Mouse (Mus musculus): ENCODE results near the gene Narfl.

Gene Narfl

GRCm38 (mm10) chr17:25765886-25766285 is 7.7 kb upstream of the Narfl start:
- no peak for DNase-seq

- DNase-seq = no peak
Observed at GRCm38 (mm10) chr17:25769331-25769730, 4.2 kb upstream of the Narfl start.

DNA sequence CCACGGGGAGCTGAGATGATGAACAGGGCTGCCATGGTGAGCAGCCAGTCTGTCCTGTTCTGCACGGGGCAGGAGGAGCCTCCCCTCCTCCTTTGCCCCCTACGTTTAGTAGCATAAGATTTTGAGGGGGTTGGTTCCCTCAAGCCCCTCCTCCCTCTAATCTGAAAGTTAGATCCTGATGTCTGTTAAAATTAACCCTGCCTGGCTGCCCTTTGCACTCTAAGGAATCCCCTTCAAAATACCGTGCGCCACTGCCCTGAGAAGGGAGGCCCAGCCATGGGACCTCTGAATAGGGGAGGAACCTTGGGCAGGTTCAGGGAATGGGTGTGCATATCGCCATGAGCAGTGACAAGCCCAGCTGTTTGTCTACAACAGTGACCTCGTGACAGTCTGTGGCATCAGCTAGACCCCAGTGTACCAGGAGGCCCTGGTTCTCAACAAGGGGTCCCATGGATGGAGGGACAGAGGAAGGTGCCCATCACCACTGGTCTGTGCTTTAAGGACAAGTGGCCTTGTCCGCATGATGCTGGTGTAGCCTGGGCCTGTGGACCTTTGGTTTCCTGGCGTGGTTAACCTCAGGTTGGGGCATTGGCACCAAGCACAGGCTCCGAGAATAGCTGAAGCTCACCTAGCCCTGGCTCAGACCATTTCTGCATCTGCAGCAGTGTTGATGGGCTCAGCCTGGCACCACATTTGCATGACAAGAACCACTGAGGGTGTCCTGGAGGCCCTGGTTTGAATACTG is 1.9 kb downstream of the Narfl start:
- DNase-seq = peak; percentile 6

GRCm38 (mm10) chr17:25777948-25778347 is 4.4 kb downstream of the Narfl start:
- DNase-seq = peak; percentile 4

GRCm38 (mm10) chr17:25781339-25781738 is 7.8 kb downstream of the Narfl start:
- no peak for DNase-seq

GRCm38 (mm10) chr17:25783086-25783485 is 9.5 kb downstream of the Narfl start:
- peak; percentile 60 for DNase-seq

DNA sequence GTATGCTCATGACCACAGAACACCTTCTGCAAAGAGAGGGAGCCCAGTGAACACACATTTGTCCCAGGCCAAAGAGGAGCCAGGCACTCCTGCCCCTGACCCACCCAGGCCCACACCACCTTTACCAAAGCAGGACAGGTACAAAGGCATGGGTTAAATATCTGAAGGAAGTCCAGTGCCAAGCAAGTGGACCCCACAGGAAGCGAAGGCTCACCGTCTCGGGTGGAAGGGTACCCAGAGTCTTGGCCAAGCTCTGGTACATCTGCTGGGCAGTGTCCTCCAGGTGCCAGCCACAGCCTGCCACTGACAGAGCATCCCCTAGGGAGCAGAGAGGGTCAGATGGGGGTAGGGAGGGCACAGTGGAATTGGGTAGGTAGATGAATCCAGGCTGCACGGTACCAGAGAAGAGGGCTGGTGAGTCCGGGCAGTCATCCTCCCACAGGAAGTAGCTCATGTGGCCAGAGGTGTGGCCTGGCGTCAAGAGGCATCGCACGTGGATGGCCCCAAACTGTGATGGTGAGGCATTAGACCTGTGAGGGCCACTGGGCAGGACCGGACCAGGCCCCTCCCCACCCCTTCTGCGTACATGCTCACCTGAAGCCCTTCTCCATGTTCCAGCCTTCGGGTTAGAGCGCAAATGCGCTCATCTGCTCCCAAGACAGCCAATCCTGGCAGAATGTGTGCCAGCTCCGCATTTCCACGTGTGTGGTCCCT is 10.4 kb downstream of the Narfl start:
- peak; percentile 33 for DNase-seq

GRCm38 (mm10) chr17:25785281-25785745 is 11.7 kb downstream of the Narfl start, which contains the start of gene Haghl:
Gene Haghl, minus strand, starts transcription at chr17:25785673.
- peak; percentile 97 for DNase-seq

GRCm38 (mm10) chr17:25786280-25786679 is 12.7 kb downstream of the Narfl start, which contains the start of gene Ccdc78:
Gene Ccdc78, plus strand, starts transcription at chr17:25786580.
- DNase-seq = peak; percentile 8

DNA sequence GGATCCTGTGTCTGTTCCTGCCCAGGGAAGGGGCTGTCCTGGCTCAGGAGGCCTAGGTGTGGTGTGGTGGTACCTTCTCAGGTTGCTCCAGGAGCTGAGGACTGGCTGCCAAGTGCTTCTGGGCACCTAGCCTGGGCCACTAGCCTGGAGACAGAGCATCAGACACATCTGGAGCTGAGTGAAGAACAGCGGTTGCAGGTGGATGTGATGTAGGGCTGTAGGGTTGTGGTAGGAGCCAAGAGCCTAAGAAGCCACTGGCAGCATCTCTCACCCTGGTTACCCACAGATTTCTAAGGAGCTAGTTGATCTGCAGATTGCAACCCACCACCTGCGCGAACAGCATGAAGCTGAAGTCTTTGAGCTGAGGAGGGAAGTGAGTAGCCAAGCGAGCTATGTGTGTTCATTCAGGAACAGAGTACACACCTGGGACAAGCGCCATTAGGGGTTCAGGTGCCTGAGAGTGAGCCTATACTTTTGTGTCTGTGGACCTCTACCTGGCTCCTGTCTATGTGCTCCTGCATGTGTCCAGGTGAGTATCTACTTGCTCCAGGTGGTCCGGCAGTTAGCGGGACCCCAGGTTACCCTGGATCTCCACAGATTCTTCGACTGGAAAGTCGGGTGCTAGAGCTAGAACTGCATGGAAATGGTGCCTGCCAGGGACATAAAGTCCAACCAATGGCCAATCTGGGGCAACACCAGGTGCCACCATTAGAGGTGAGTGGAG is 13.4 kb downstream of the Narfl start:
- peak; percentile 10 for DNase-seq

- DNase-seq = no peak
Observed at GRCm38 (mm10) chr17:25791320-25791842, 17.8 kb downstream of the Narfl start.

DNA sequence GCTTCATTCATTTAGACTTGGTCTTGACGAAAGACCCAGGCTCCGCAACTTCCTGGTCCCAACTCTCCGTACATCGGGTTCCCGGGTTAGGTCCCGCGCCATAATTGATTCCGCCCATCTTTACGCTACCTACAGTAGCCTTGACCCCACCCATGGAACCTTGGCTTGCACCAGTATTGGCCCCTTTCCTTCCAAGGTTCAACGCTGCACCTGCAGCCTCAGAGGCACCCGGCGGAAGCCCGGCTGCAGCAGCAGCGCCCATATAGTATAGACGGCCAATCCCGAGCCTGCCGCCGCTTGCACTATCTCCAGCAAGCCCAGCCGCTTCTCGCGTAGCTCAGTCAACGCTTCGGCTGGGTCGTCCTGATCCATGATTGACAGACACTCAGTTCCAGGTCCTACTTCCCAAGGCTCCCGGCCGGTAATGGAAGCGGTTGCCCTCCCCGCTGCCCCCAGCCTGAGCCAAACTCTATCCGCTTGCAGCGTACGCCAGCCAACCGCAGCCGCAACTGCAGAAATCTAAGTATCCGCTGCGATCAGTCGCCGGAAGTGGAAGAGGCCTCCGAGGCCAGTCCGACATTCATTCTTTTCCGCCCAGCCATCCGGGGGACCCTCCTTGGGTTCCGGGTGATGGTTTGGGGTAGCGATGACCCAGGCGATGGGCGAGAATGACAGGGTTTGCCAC is 18.4 kb downstream of the Narfl start:
- DNase-seq = peak; percentile 83

- DNase-seq = no peak
Observed at GRCm38 (mm10) chr17:25792615-25793014, 19.0 kb downstream of the Narfl start, which contains the start of gene Fam173a. Gene Fam173a, minus strand, starts transcription at chr17:25792901.

GRCm38 (mm10) chr17:25794197-25794596 is 20.6 kb downstream of the Narfl start:
- no peak for DNase-seq

DNA sequence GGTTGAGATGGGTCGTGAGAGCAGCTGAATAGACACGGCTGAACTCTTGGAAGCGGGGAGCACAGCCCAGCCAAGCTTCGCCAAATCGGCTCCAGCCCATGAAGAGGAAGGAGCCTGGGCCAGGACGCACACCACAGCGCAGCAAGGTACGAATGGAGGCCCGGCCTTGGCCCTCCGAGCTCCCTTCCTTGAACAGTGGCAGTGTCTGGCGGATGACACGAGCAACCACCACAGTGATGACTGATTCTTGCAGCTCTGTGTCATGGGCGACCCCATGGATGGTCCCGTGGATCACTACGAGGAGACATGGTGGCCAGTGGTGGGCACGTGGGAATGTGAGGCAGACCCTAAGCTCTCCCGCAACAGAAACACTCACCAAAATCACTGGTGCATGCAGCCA is 21.4 kb downstream of the Narfl start:
- no peak for DNase-seq

DNA sequence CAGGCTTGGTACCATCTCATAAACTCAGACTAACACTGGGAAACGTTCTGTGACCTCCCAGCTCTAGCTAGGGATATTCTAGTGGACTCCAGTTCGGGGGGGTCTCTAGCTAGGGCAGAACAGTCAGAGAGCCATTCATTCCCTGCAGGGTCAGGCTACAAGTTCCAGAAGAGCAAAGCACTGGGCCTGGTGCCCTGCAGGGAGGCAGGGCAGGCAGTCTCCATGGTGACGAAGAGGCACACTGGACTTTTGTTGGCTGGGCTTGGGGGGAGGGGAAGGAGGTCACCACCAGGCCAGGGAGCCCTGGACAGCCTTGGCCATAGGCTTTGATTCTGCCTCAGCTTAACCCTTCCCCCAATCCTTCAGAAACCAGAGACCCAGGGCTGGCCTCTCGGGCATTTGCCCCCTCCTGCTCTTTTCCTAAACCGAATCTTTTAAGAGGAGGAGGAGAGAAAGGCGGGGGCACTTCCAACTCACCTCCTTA is 22.1 kb downstream of the Narfl start, which contains the start of gene AC134908.4:
AC134908.4 (minus strand) TSS at position 51 of the 484 bp plus-strand sequence.
- no peak for DNase-seq

DNA sequence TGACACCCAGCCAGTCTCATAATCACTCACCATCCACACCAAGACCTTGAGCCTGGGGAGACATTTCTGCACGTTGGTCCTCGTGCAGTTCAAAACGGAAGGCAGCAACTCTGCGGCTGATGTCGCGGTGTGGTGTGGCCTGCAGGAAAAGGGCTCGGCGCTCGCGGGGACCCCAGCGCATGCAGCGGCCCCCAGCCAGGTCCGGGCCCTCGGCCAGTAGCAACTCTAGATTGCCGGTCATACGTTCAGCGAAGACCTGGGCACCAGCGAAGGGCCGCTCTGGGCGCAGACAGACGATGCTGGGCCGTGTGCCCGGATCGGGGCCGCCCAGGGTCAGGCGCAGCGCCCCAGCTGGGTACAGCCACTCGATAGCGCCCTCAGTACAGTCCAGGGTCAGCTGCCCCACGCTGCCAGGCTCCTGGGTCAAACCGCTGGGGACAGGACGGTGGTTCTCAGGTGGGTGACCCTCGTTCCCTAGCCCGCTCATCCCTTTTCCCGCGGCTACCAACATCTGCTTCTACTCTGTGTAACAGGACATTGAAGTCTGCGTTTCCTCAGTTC is 22.7 kb downstream of the Narfl start:
- no peak for DNase-seq

DNA sequence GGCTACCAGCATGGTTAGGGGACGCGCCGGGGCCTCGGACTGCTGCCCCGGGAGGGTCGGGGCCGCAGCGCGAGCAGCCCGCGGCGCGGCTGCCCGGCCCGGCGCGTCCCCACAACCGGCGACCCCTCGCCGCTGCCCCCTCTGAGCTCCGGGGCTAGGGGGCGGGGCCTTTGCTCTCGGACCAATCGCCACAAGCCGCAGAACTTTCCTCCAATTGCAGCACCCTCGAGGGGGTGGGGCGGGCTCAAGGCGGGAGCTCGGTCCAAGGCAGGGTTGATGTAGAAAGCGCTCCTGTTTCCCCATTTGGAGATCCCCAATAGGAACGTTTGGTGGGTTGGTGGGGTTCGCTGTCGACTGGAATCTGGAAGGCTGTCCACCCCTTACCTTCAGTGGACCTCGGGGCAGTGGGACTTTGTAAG is 23.4 kb downstream of the Narfl start, which contains the start of gene Metrn:
Metrn (minus strand) TSS at position 186 of the 419 bp plus-strand sequence.
- DNase-seq = peak; percentile 57

DNA sequence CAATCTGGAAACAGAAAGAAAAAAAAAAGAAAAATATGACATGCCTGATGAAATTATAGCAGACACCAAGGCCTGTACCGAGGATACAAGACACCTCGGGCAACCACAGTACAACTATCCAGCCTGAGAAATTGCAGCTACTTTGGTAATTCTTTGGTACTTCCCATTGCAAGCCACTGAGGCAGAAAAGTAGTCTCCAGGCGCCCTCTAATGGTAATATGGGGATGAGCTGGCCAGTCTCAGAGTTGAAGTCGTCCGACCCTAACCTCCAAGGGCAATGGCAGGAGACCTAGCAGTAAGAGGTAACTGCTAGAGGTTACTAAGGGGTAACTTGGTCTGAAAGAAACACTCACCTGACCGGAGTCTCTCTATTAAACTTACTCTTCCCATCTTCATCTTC is 27.5 kb downstream of the Narfl start:
- peak; percentile 64 for DNase-seq

DNA sequence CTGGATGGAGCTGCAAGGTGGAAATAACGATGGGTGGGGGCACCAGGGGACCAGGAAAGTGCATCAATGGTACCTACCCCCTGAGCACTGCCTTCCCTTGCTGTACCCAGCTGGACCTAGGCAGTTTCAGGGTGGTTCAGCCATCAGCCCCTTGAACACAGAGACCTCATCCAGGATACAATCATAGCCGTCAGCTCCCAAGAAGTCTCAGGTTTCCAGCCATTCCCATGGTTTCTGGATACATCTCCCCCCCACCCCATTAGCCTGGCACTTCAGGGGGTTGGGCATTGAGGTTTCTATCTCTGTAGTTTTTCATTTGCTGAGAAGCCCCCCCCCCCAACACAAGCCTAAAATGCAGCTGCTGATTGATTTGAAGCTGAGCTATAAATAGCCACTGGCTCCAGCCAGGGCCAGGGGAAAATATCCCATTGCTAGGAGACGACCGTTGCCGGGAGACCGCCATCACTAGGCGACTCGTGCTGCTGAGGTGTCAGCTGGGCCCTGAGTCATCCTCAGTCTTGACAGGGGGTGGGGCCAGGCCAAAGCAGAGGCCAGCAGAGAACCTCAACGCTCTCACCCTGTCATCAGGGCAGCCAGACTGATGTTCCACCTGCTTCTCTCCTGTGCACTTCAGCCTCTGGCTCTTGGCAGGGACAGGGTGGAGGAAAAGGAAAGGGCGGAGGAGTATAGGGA is 29.4 kb downstream of the Narfl start:
- no peak for DNase-seq

DNA sequence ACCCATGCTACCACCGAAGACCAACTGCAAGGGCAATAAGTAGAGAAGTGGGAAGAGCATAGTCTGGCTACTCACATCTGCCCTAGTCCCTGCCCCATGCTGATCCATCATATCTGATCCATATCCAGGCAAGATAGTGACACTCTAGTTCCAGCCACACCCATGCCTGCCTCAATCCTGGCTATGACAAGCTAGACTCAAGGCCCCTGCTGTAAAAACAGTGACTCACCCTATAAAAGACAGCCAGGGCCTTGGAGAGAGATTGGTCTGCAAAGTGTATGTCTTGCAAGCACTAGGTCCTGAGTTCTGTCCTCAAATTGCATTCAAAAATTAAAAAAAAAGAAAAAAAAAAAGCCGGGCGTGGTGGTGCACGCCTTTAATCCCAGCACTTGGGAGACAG is 32.9 kb downstream of the Narfl start:
- DNase-seq = no peak
